Mouse (Mus musculus): Measurements from ENCODE around the gene Olfr1341. TPM values are rescaled to one million over a fixed set of nuclear protein-coding genes. Genes with fewer than 3 reads are reported as not detected.

The Olfr1341 gene
- polyA plus RNA-seq, 2 experiments, result not detected

DNA sequence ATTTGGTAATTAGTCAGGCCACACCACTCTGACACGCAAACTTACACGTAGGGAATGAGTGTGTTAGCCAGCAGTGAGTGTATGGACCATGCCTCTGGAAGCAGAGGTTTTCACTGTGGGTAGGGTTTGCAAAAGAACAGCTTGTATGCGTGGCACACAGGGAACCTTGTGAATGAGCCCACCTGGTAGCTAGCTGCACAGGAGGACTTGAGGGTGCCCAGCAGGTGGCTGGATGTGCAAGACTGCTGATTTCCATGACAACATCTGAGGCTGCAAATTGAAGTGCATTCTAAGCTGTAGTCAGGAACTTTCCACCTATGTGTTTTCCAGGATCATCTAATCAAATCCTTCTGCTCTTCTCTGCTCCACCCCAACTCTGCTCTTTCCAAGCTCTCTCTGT lies 36.3 kb downstream of the Olfr1341 start:
- no peak overlapping the region for H3K27ac ChIP-seq
- no peaks in the 10 kb centered on the region for H3K36me3 ChIP-seq (replicated peaks; ENCODE audit: control insufficient read depth, insufficient read depth, low read depth)
- H3K9me3 ChIP-seq (ENCODE audit: control insufficient read depth, low read length), result no peaks in the 10 kb centered on the region
- no peaks in the 10 kb centered on the region for H3K27me3 ChIP-seq (ENCODE audit: control insufficient read depth, insufficient read depth, low read length)
- TF ChIP-seq EP300 (IDR thresholded peaks at IDR 0.05; ENCODE audit: low read depth) (no peak), CTCF (IDR thresholded peaks at IDR 0.05; ENCODE audit: low read depth) (no peak)
- DNase-seq (ENCODE audit: low read depth in 3 of 3, low spot score in 3 of 3) (no peak), ATAC-seq (ENCODE audit: insufficient read depth) (no peak)
- no peak overlapping the region for H3K4me3 ChIP-seq (ENCODE audit: insufficient read depth in 1 of 2, low read depth in 2 of 2, low read length in 2 of 2)
- H3K9ac ChIP-seq (replicated peaks), result no peak overlapping the region
- no peaks in the 10 kb centered on the region for H3K4me1 ChIP-seq (replicated peaks; ENCODE audit: control insufficient read depth in 2 of 2, insufficient read depth in 2 of 2, low read length in 1 of 2)
- H3K4me2 ChIP-seq (ENCODE audit: low read depth), result no peak overlapping the region
- 45% methylated on average over 3 of the region's 3 CpGs for whole genome bisulfite sequencing (ENCODE audit: insufficient replicate concordance)

DNA sequence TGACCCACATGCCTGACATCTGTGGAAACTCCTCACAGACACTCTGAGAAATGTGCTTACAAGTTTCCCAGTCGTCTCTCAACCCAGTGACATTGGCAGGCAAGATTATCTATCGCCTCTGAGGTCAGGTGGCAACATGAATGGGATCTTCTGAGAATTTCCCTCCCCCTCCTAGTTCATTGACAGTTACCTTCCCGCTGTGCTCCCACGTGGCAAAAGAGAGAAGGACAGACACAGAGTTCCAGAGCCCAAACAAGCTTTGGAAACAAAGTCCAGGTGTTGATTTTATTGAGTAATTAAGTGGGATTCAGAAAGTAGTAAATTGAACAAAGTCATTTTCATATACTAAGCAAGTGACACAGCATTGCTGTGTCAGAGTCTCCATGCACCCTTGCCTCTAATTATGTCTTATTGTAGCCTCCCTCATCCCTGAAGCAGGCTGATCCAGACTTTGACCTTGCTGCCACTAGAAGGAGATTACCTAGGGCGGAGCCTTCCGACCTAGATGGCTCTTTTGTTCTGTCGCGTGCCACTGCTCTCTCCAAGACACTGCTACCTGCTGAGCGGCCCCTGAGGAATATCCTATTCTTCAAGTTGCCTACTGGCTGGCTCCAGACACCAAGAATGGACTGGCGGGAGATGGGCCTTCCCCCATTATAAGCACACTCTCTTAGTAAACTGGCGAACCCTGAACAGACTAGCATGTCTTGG lies 37.8 kb downstream of the Olfr1341 start:
- Histone ChIP-seq H3K36me3 (replicated peaks; ENCODE audit: control insufficient read depth, insufficient read depth, low read depth) (no peaks in the 10 kb centered on the region), H3K4me2 (ENCODE audit: low read depth) (no peak overlapping the region)

DNA sequence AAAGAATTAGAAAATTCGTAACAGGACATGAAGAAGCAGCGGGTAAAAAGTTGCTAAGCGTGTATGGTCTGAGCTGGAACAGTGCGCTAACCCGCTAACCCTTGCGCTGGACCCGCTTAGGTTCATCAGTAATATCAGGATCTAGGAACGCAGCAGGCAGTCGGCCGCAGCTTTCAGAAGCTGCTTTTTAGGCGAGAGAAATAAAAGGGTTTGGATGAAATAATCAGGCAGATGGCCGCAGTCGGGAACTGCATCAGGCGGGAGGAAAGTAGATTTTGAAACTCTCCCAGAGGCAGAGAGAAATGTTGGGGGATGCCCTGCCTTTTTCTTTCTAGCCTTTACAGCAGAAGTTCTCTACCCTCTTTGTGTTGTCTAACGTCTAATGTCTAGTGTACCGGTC lies 38.6 kb downstream of the Olfr1341 start:
- TF ChIP-seq EP300 (IDR thresholded peaks at IDR 0.05; ENCODE audit: low read depth) (no peak), CTCF (IDR thresholded peaks at IDR 0.05; ENCODE audit: low read depth) (no peak)
- Histone ChIP-seq H3K27ac (no peak overlapping the region), H3K4me2 (ENCODE audit: low read depth) (no peak overlapping the region), H3K4me1 (replicated peaks; ENCODE audit: control insufficient read depth in 2 of 2, insufficient read depth in 2 of 2, low read length in 1 of 2) (no peaks in the 10 kb centered on the region), H3K27me3 (ENCODE audit: control insufficient read depth, insufficient read depth, low read length) (no peaks in the 10 kb centered on the region), H3K9me3 (ENCODE audit: control insufficient read depth, low read length) (no peaks in the 10 kb centered on the region), H3K36me3 (replicated peaks; ENCODE audit: control insufficient read depth, insufficient read depth, low read depth) (no peaks in the 10 kb centered on the region), H3K9ac (replicated peaks) (no peak overlapping the region), H3K4me3 (ENCODE audit: insufficient read depth in 1 of 2, low read depth in 2 of 2, low read length in 2 of 2) (no peak overlapping the region)
- no peak for ATAC-seq (ENCODE audit: insufficient read depth)
- no peak for DNase-seq (ENCODE audit: low read depth in 3 of 3, low spot score in 3 of 3)
- 12% methylated on average over 16 of the region's 16 CpGs for WGBS (ENCODE audit: insufficient replicate concordance)

More for the DNA sequence above, 37.8 kb downstream of the Olfr1341 start:
- no peak for DNase-seq (ENCODE audit: low read depth in 3 of 3, low spot score in 3 of 3)
- no peak overlapping the region for H3K4me3 ChIP-seq (ENCODE audit: insufficient read depth in 1 of 2, low read depth in 2 of 2, low read length in 2 of 2)
- H3K9me3 ChIP-seq (ENCODE audit: control insufficient read depth, low read length), result no peaks in the 10 kb centered on the region
- H3K27me3 ChIP-seq (ENCODE audit: control insufficient read depth, insufficient read depth, low read length), result no peaks in the 10 kb centered on the region
- TF ChIP-seq EP300 (IDR thresholded peaks at IDR 0.05; ENCODE audit: low read depth) (no peak), CTCF (IDR thresholded peaks at IDR 0.05; ENCODE audit: low read depth) (no peak)
- no peak overlapping the region for H3K9ac ChIP-seq (replicated peaks)
- ATAC-seq (ENCODE audit: insufficient read depth), result no peak
- 9% methylated on average over 11 of the region's 11 CpGs for WGBS (ENCODE audit: insufficient replicate concordance)
- no peak overlapping the region for H3K27ac ChIP-seq
- H3K4me1 ChIP-seq (replicated peaks; ENCODE audit: control insufficient read depth in 2 of 2, insufficient read depth in 2 of 2, low read length in 1 of 2), result no peaks in the 10 kb centered on the region

DNA sequence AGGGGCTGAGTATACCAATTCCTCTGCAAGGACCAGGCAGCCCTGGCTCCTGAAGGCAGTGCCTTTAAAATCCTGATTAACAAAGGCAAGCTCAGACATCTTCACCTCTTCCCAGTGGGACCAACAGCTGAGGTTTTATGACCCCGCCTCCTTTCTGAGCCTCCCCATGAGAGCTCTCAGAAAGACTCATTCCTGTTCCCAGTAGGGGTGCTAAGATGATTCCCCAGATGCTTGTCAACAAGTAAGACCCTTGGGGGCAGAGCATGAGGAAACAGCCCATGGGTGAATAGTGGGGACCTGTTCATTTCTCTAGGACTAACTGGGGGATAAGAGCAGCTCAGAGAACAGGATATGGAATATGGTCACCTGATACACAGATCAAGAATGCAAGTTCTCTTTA lies 55.3 kb downstream of the Olfr1341 start, which contains the start of gene Olfr1338:
Olfr1338 (minus strand) TSS at position 101 of the 400 bp plus-strand sequence.
- no peaks in the 10 kb centered on the region for H3K9me3 ChIP-seq (ENCODE audit: control insufficient read depth, low read length)
- no peak within 1 kb of the TSS for H3K4me2 ChIP-seq (ENCODE audit: low read depth)
- no peak within 1 kb of the TSS for H3K9ac ChIP-seq (replicated peaks)
- no peak for TF ChIP-seq EP300 (IDR thresholded peaks at IDR 0.05; ENCODE audit: low read depth)
- no peak for TF ChIP-seq CTCF (IDR thresholded peaks at IDR 0.05; ENCODE audit: low read depth)
- H3K4me3 ChIP-seq (ENCODE audit: insufficient read depth in 1 of 2, low read depth in 2 of 2, low read length in 2 of 2), result no peak within 1 kb of the TSS
- no peak for DNase-seq (ENCODE audit: low read depth in 3 of 3, low spot score in 3 of 3)
- WGBS (ENCODE audit: insufficient replicate concordance), result 50% methylated on average over 1 of the region's 1 CpGs
- H3K27me3 ChIP-seq (ENCODE audit: control insufficient read depth, insufficient read depth, low read length), result no peaks in the 10 kb centered on the region
- no peaks in the 10 kb centered on the region for H3K4me1 ChIP-seq (replicated peaks; ENCODE audit: control insufficient read depth in 2 of 2, insufficient read depth in 2 of 2, low read length in 1 of 2)
- no peaks in the 10 kb centered on the region for H3K36me3 ChIP-seq (replicated peaks; ENCODE audit: control insufficient read depth, insufficient read depth, low read depth)
- no peak for ATAC-seq (ENCODE audit: insufficient read depth)
- no peak within 1 kb of the TSS for H3K27ac ChIP-seq

Other genes with a start within 250 kb of the Olfr1341 start
- gene Mpl, start 246.0 kb upstream of the Olfr1341 start, polyA plus RNA-seq (2012; rRNA removed), result 5.6 and 5.7 TPM in 2 replicates
- 6.3 and 9.0 TPM in 2 replicates for gene Mpl, start 246.0 kb upstream of the Olfr1341 start, polyA plus RNA-seq (2014; fragmentation: Nextera tagmentation; extraction: Ambion mirVana)
- 5.0 and 5.3 TPM in 2 replicates for gene Tie1, start 213.5 kb upstream of the Olfr1341 start, polyA plus RNA-seq (2012; rRNA removed)
- gene Tie1, start 213.5 kb upstream of the Olfr1341 start, polyA plus RNA-seq (2014; fragmentation: Nextera tagmentation; extraction: Ambion mirVana), result 3.5 and 3.9 TPM in 2 replicates
- 4.8 and 6.3 TPM in 2 replicates for gene 2610528J11Rik, start 176.5 kb upstream of the Olfr1341 start, polyA plus RNA-seq (2012; rRNA removed)
- 6.4 and 6.9 TPM in 2 replicates for gene 2610528J11Rik, start 176.5 kb upstream of the Olfr1341 start, polyA plus RNA-seq (2014; fragmentation: Nextera tagmentation; extraction: Ambion mirVana)
- gene Tmem125, start 159.5 kb upstream of the Olfr1341 start, polyA plus RNA-seq (2012; rRNA removed), result 1.2 and 1.3 TPM in 2 replicates
- 1.0 and 1.5 TPM in 2 replicates for gene Tmem125, start 159.5 kb upstream of the Olfr1341 start, polyA plus RNA-seq (2014; fragmentation: Nextera tagmentation; extraction: Ambion mirVana)
- 0.12 and 0.54 TPM in 2 replicates for gene Cfap57, start 82.7 kb upstream of the Olfr1341 start, polyA plus RNA-seq (2012; rRNA removed)
- gene Cfap57, start 82.7 kb upstream of the Olfr1341 start, polyA plus RNA-seq (2014; fragmentation: Nextera tagmentation; extraction: Ambion mirVana), result 0.94 and 1.3 TPM in 2 replicates
- 27.7 and 60.2 TPM in 2 replicates for gene Ebna1bp2, start 82.7 kb upstream of the Olfr1341 start, polyA plus RNA-seq (2012; rRNA removed)
- gene Ebna1bp2, start 82.7 kb upstream of the Olfr1341 start, polyA plus RNA-seq (2014; fragmentation: Nextera tagmentation; extraction: Ambion mirVana), result 92.2 and 95.0 TPM in 2 replicates
- gene Olfr62, start 44.6 kb upstream of the Olfr1341 start, polyA plus RNA-seq (2012; rRNA removed), result not detected in 2 replicates
- gene Olfr62, start 44.6 kb upstream of the Olfr1341 start, polyA plus RNA-seq (2014; fragmentation: Nextera tagmentation; extraction: Ambion mirVana), result not detected in 2 replicates
- gene Olfr1342, start 10.8 kb upstream of the Olfr1341 start, polyA plus RNA-seq (2012; rRNA removed), result not detected in 2 replicates
- not detected in 2 replicates for gene Olfr1342, start 10.8 kb upstream of the Olfr1341 start, polyA plus RNA-seq (2014; fragmentation: Nextera tagmentation; extraction: Ambion mirVana)
- gene Olfr1340, start 16.6 kb downstream of the Olfr1341 start, polyA plus RNA-seq (2012; rRNA removed), result not detected in 2 replicates
- gene Olfr1340, start 16.6 kb downstream of the Olfr1341 start, polyA plus RNA-seq (2014; fragmentation: Nextera tagmentation; extraction: Ambion mirVana), result not detected in 2 replicates
- not detected in 2 replicates for gene Olfr1339, start 28.7 kb downstream of the Olfr1341 start, polyA plus RNA-seq (2012; rRNA removed)
- not detected in 2 replicates for gene Olfr1339, start 28.7 kb downstream of the Olfr1341 start, polyA plus RNA-seq (2014; fragmentation: Nextera tagmentation; extraction: Ambion mirVana)
- gene Olfr1338, start 55.2 kb downstream of the Olfr1341 start, polyA plus RNA-seq (2012; rRNA removed), result not detected in 2 replicates
- not detected in 2 replicates for gene Olfr1338, start 55.2 kb downstream of the Olfr1341 start, polyA plus RNA-seq (2014; fragmentation: Nextera tagmentation; extraction: Ambion mirVana)
- not detected in 2 replicates for gene Olfr1337, start 79.1 kb downstream of the Olfr1341 start, polyA plus RNA-seq (2012; rRNA removed)
- not detected in 2 replicates for gene Olfr1337, start 79.1 kb downstream of the Olfr1341 start, polyA plus RNA-seq (2014; fragmentation: Nextera tagmentation; extraction: Ambion mirVana)
- gene Olfr1335, start 106.4 kb downstream of the Olfr1341 start, polyA plus RNA-seq (2012; rRNA removed), result not detected in 2 replicates
- not detected in 2 replicates for gene Olfr1335, start 106.4 kb downstream of the Olfr1341 start, polyA plus RNA-seq (2014; fragmentation: Nextera tagmentation; extraction: Ambion mirVana)
- not detected in 2 replicates for gene Olfr1333, start 132.8 kb downstream of the Olfr1341 start, polyA plus RNA-seq (2012; rRNA removed)
- not detected in 2 replicates for gene Olfr1333, start 132.8 kb downstream of the Olfr1341 start, polyA plus RNA-seq (2014; fragmentation: Nextera tagmentation; extraction: Ambion mirVana)
- not detected in 2 replicates for gene Olfr1331, start 161.1 kb downstream of the Olfr1341 start, polyA plus RNA-seq (2012; rRNA removed)
- not detected in 2 replicates for gene Olfr1331, start 161.1 kb downstream of the Olfr1341 start, polyA plus RNA-seq (2014; fragmentation: Nextera tagmentation; extraction: Ambion mirVana)
- not detected in 2 replicates for gene Olfr1330, start 185.1 kb downstream of the Olfr1341 start, polyA plus RNA-seq (2012; rRNA removed)
- gene Olfr1330, start 185.1 kb downstream of the Olfr1341 start, polyA plus RNA-seq (2014; fragmentation: Nextera tagmentation; extraction: Ambion mirVana), result not detected in 2 replicates
- gene Olfr1329, start 213.9 kb downstream of the Olfr1341 start, polyA plus RNA-seq (2012; rRNA removed), result not detected in 2 replicates
- gene Olfr1329, start 213.9 kb downstream of the Olfr1341 start, polyA plus RNA-seq (2014; fragmentation: Nextera tagmentation; extraction: Ambion mirVana), result not detected in 2 replicates
- gene Olfr1328, start 235.1 kb downstream of the Olfr1341 start, polyA plus RNA-seq (2012; rRNA removed), result not detected in 2 replicates
- not detected in 2 replicates for gene Olfr1328, start 235.1 kb downstream of the Olfr1341 start, polyA plus RNA-seq (2014; fragmentation: Nextera tagmentation; extraction: Ambion mirVana)

All from liver, embryonic 14.5 days (tissue).